Mouse (Mus musculus) midbrain, embryonic 10.5 days (tissue): ENCODE measurements around the gene Ctnnb1. TPM values are rescaled to one million over a fixed set of nuclear protein-coding genes. Genes with fewer than 3 reads are reported as not detected.

ENCODE experiments used
- DNase-seq: peaks from one replicate; pipeline ENCODE4 v3.0.0-alpha.2; 2017; ENCODE audit warnings: low spot score
- H3K27ac ChIP-seq: fragments of 300-500 bp; sonication (generic); replicated peaks from 2 replicates; pipeline ENCODE4 v1.5.1; 2016; ENCODE audit warnings: mild to moderate bottlenecking
- H3K27me3 ChIP-seq: fragments of 300-500 bp; sonication (generic); 2 replicates; pipeline ENCODE4 v1.6.1; 2016; ENCODE audit warnings: low read depth, mild to moderate bottlenecking; ENCODE audit not compliant: poor library complexity, severe bottlenecking
- H3K36me3 ChIP-seq: fragments of 300-500 bp; sonication (generic); 2 replicates; pipeline ENCODE4 v1.6.1; 2016; ENCODE audit warnings: mild to moderate bottlenecking, moderate library complexity
- H3K4me1 ChIP-seq: fragments of 300-500 bp; sonication (generic); 2 replicates; pipeline ENCODE4 v1.6.1; 2016
- H3K4me3 ChIP-seq: fragments of 300-500 bp; sonication (generic); 2 replicates; pipeline ENCODE4 v1.5.1; 2016; ENCODE audit warnings: mild to moderate bottlenecking, moderate library complexity
- H3K9me3 ChIP-seq: fragments of 300-500 bp; sonication (generic); replicated peaks from 2 replicates; pipeline ENCODE4 v1.6.1; 2016; ENCODE audit warnings: mild to moderate bottlenecking
- WGBS: fragments of 180-500 bp; shearing (Covaris S2); methylation state at CpG from one replicate; pipeline ENCODE4 v1.1.7; 2016; 5-methylcytosine and 5-hydroxymethylcytosine counted together
- polyA plus RNA-seq: library from polyadenylated mRNA; unstranded; fragments of >200 nt; fragmentation: Nextera tagmentation; extraction: Ambion mirVana; gene quantifications from 2 replicates; pipeline ENCODE4 v1.2.1, GENCODE M21; 2016

Ctnnb1 gene
- polyA plus RNA-seq, 1 experiment from 2014 or later, result 633 TPM

GRCm38 (mm10) chr9:120950761-120951160 lies 21.7 kb downstream of the Ctnnb1 start:
- DNase-seq, result no peak
- peaks cover 74% of the 10 kb centered on the region for H3K36me3 ChIP-seq
- peaks cover 3% of the 10 kb centered on the region; the same call in 1 of the 2 replicates for H3K4me1 ChIP-seq
- no peak overlapping the region for H3K27ac ChIP-seq
- WGBS, result 93% methylated on average over 12 of the region's 12 CpGs
- H3K27me3 ChIP-seq, result no peaks in the 10 kb centered on the region
- no peaks in the 10 kb centered on the region for H3K9me3 ChIP-seq
- H3K4me3 ChIP-seq, result no peak overlapping the region

GRCm38 (mm10) chr9:120951947-120952346 lies 22.9 kb downstream of the Ctnnb1 start:
- H3K4me3 ChIP-seq, result no peak overlapping the region
- H3K27ac ChIP-seq, result no peak overlapping the region
- 92% methylated on average over 3 of the region's 3 CpGs for WGBS
- H3K36me3 ChIP-seq, result peaks cover 86% of the 10 kb centered on the region
- no peaks in the 10 kb centered on the region for H3K9me3 ChIP-seq
- DNase-seq, result no peak
- H3K4me1 ChIP-seq, result peaks cover 3% of the 10 kb centered on the region; the same call in 1 of the 2 replicates
- no peaks in the 10 kb centered on the region for H3K27me3 ChIP-seq

- WGBS, result 93% methylated on average over 5 of the region's 5 CpGs
- Histone ChIP-seq H3K36me3 (peaks cover 100% of the 10 kb centered on the region), H3K4me1 (peaks cover 2% of the 10 kb centered on the region; the same call in 1 of the 2 replicates), H3K27me3 (no peaks in the 10 kb centered on the region), H3K27ac (no peak overlapping the region), H3K4me3 (no peak overlapping the region), H3K9me3 (no peaks in the 10 kb centered on the region)
- DNase-seq, result no peak
These were observed 29.0 kb downstream of the Ctnnb1 start for GRCm38 (mm10) chr9:120958051-120958450.

GRCm38 (mm10) chr9:120958560-120958959 lies 29.5 kb downstream of the Ctnnb1 start:
- H3K36me3 ChIP-seq, result peaks cover 100% of the 10 kb centered on the region
- H3K27ac ChIP-seq, result no peak overlapping the region
- H3K27me3 ChIP-seq, result no peaks in the 10 kb centered on the region
- no peaks in the 10 kb centered on the region for H3K9me3 ChIP-seq
- no peak for DNase-seq
- peaks cover 2% of the 10 kb centered on the region; the same call in 1 of the 2 replicates for H3K4me1 ChIP-seq
- H3K4me3 ChIP-seq, result no peak overlapping the region
- 96% methylated on average over 6 of the region's 6 CpGs for WGBS

- no peak overlapping the region for H3K4me3 ChIP-seq
- H3K27me3 ChIP-seq, result no peaks in the 10 kb centered on the region
- H3K36me3 ChIP-seq, result peaks cover 100% of the 10 kb centered on the region
- H3K4me1 ChIP-seq, result peaks cover 2% of the 10 kb centered on the region; the same call in 1 of the 2 replicates
- no peak for DNase-seq
- H3K9me3 ChIP-seq, result no peaks in the 10 kb centered on the region
- H3K27ac ChIP-seq, result no peak overlapping the region
- 87% methylated on average over 4 of the region's 4 CpGs for WGBS
These were observed 30.2 kb downstream of the Ctnnb1 start for GRCm38 (mm10) chr9:120959225-120959624.

GRCm38 (mm10) chr9:120960611-120961010 lies 31.6 kb downstream of the Ctnnb1 start:
- DNase-seq, result no peak
- Histone ChIP-seq H3K4me3 (no peak overlapping the region), H3K4me1 (peaks cover 2% of the 10 kb centered on the region; the same call in 1 of the 2 replicates), H3K9me3 (no peaks in the 10 kb centered on the region), H3K27me3 (no peaks in the 10 kb centered on the region), H3K27ac (no peak overlapping the region), H3K36me3 (peaks cover 100% of the 10 kb centered on the region)
- 81% methylated on average over 4 of the region's 4 CpGs for WGBS

GRCm38 (mm10) chr9:120961466-120961865 lies 32.5 kb downstream of the Ctnnb1 start:
- H3K4me1 ChIP-seq, result peaks cover 2% of the 10 kb centered on the region; the same call in 1 of the 2 replicates
- DNase-seq, result no peak
- WGBS, result 82% methylated on average over 3 of the region's 3 CpGs
- H3K27me3 ChIP-seq, result no peaks in the 10 kb centered on the region
- H3K9me3 ChIP-seq, result no peaks in the 10 kb centered on the region
- H3K27ac ChIP-seq, result no peak overlapping the region
- no peak overlapping the region for H3K4me3 ChIP-seq
- H3K36me3 ChIP-seq, result peaks cover 100% of the 10 kb centered on the region

GRCm38 (mm10) chr9:120961969-120962700 lies 33.1 kb downstream of the Ctnnb1 start:
- peaks cover 2% of the 10 kb centered on the region; the same call in 1 of the 2 replicates for H3K4me1 ChIP-seq
- no peaks in the 10 kb centered on the region for H3K27me3 ChIP-seq
- peaks cover 100% of the 10 kb centered on the region for H3K36me3 ChIP-seq
- no peak overlapping the region for H3K4me3 ChIP-seq
- DNase-seq, result no peak
- no peak overlapping the region for H3K27ac ChIP-seq
- 87% methylated on average over 3 of the region's 3 CpGs for WGBS
- H3K9me3 ChIP-seq, result no peaks in the 10 kb centered on the region

- DNase-seq, result no peak
- Histone ChIP-seq H3K27ac (no peak overlapping the region), H3K36me3 (peaks cover 99% of the 10 kb centered on the region), H3K4me3 (no peak overlapping the region), H3K4me1 (peaks cover 2% of the 10 kb centered on the region; the same call in 1 of the 2 replicates), H3K9me3 (no peaks in the 10 kb centered on the region), H3K27me3 (no peaks in the 10 kb centered on the region)
- 92% methylated on average over 4 of the region's 4 CpGs for WGBS
These were observed 34.1 kb downstream of the Ctnnb1 start for GRCm38 (mm10) chr9:120963104-120963503.

- no peaks in the 10 kb centered on the region for H3K27me3 ChIP-seq
- peaks cover 2% of the 10 kb centered on the region; the same call in 1 of the 2 replicates for H3K4me1 ChIP-seq
- H3K36me3 ChIP-seq, result peaks cover 99% of the 10 kb centered on the region
- no peak overlapping the region for H3K4me3 ChIP-seq
- WGBS, result 88% methylated on average over 3 of the region's 3 CpGs
- no peaks in the 10 kb centered on the region for H3K9me3 ChIP-seq
- no peak for DNase-seq
- H3K27ac ChIP-seq, result no peak overlapping the region
These were observed 34.7 kb downstream of the Ctnnb1 start for GRCm38 (mm10) chr9:120963720-120964119.

GRCm38 (mm10) chr9:120964224-120964623 lies 35.2 kb downstream of the Ctnnb1 start:
- Histone ChIP-seq H3K9me3 (no peaks in the 10 kb centered on the region), H3K4me3 (no peak overlapping the region), H3K4me1 (peaks cover 2% of the 10 kb centered on the region; the same call in 1 of the 2 replicates), H3K27me3 (no peaks in the 10 kb centered on the region), H3K36me3 (peaks cover 99% of the 10 kb centered on the region), H3K27ac (no peak overlapping the region)
- 85% methylated on average over 5 of the region's 5 CpGs for WGBS
- no peak for DNase-seq

GRCm38 (mm10) chr9:120965007-120965406 lies 36.0 kb downstream of the Ctnnb1 start:
- peaks cover 2% of the 10 kb centered on the region; the same call in 1 of the 2 replicates for H3K4me1 ChIP-seq
- no peak overlapping the region for H3K4me3 ChIP-seq
- peaks cover 99% of the 10 kb centered on the region for H3K36me3 ChIP-seq
- no peak for DNase-seq
- H3K27me3 ChIP-seq, result no peaks in the 10 kb centered on the region
- H3K9me3 ChIP-seq, result no peaks in the 10 kb centered on the region
- H3K27ac ChIP-seq, result no peak overlapping the region
- WGBS, result 92% methylated on average over 10 of the region's 10 CpGs

- WGBS, result 89% methylated on average over 6 of the region's 6 CpGs
- H3K4me1 ChIP-seq, result no peaks in the 10 kb centered on the region
- DNase-seq, result no peak
These were observed 44.1 kb downstream of the Ctnnb1 start for GRCm38 (mm10) chr9:120973026-120973515.

More at GRCm38 (mm10) chr9:120973026-120973515, 44.1 kb downstream of the Ctnnb1 start:
- H3K27ac ChIP-seq, result no peak overlapping the region
- H3K4me3 ChIP-seq, result no peak overlapping the region
- H3K36me3 ChIP-seq, result peaks cover 35% of the 10 kb centered on the region
- no peaks in the 10 kb centered on the region for H3K27me3 ChIP-seq
- no peaks in the 10 kb centered on the region for H3K9me3 ChIP-seq
